Mouse (Mus musculus): ENCODE measurements around the gene Cby3. TPM values are rescaled to one million over a fixed set of nuclear protein-coding genes. Genes with fewer than 3 reads are reported as not detected.

Cby3 gene
- polyA plus RNA-seq, 1 experiment from 2014 or later, result 0.32 TPM

DNA sequence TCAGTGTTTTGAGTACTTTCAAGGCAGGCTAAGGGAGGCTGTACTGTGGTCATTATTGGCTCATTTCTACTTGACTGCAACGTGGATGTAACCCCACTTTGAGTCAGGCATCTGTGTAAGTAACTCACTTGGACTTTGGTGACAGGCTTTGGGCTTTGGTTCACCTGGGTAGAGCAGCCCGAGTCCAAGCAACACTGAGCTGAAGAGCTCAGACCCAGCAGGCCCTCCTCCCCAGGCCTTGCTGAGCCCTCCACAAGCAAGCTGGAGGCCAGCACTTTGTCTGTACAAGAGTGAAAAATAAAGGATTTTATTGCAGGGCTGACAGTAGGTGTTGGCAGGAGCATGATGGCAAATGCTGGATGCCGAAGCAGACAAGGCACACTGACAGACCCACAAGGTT is 34.7 kb downstream of the Cby3 start:
- Histone ChIP-seq H3K9me3 (ENCODE audit: control insufficient read depth, low read length) (no peaks in the 10 kb centered on the region), H3K9ac (replicated peaks; ENCODE audit: low read length) (no peak overlapping the region), H3K4me3 (replicated peaks; ENCODE audit: low read depth, low read length) (no peak overlapping the region), H3K4me1 (ENCODE audit: control insufficient read depth, insufficient read depth, low read length) (no peaks in the 10 kb centered on the region), H3K27me3 (ENCODE audit: control insufficient read depth, insufficient read depth, low read length) (no peaks in the 10 kb centered on the region), H3K27ac (replicated peaks; ENCODE audit: low read depth, low read length) (no peak overlapping the region), H3K36me3 (ENCODE audit: control insufficient read depth, insufficient read depth, low read length) (peaks cover 85% of the 10 kb centered on the region), H3K4me2 (ENCODE audit: low read length) (no peak overlapping the region)
- no peak for ATAC-seq (ENCODE audit: low FRiP score, low TSS enrichment)
- WGBS, result 76% methylated on average over 3 of the region's 3 CpGs
- no peak for DNase-seq

DNA sequence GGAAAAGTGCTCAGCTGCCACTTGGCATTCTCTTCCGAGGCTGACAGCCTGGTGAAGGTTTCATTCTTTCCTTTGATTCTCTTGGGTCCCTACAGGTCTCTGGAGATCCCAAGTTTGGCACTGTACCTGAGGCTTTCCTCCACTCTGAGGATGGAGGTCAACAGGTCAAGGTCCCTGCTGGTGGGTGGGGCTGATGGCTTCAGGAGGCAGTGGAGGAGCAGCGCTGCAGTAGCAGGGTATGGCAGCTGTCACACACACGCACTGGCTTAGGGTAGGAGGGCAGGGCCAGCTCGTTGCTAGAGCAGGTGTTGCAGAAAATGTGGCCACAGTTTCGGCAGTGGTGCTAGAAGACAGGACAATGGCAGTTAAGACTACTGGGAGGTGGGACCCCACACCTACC is 35.4 kb downstream of the Cby3 start:
- ATAC-seq (ENCODE audit: low FRiP score, low TSS enrichment) (no peak), DNase-seq (no peak)
- no peak overlapping the region for H3K4me2 ChIP-seq (ENCODE audit: low read length)
- 78% methylated on average over 5 of the region's 5 CpGs for WGBS
- H3K9me3 ChIP-seq (ENCODE audit: control insufficient read depth, low read length), result no peaks in the 10 kb centered on the region
- no peak overlapping the region for H3K4me3 ChIP-seq (replicated peaks; ENCODE audit: low read depth, low read length)
- no peaks in the 10 kb centered on the region for H3K4me1 ChIP-seq (ENCODE audit: control insufficient read depth, insufficient read depth, low read length)
- no peaks in the 10 kb centered on the region for H3K27me3 ChIP-seq (ENCODE audit: control insufficient read depth, insufficient read depth, low read length)
- H3K36me3 ChIP-seq (ENCODE audit: control insufficient read depth, insufficient read depth, low read length), result peaks cover 87% of the 10 kb centered on the region
- H3K27ac ChIP-seq (replicated peaks; ENCODE audit: low read depth, low read length), result no peak overlapping the region
- no peak overlapping the region for H3K9ac ChIP-seq (replicated peaks; ENCODE audit: low read length)

DNA sequence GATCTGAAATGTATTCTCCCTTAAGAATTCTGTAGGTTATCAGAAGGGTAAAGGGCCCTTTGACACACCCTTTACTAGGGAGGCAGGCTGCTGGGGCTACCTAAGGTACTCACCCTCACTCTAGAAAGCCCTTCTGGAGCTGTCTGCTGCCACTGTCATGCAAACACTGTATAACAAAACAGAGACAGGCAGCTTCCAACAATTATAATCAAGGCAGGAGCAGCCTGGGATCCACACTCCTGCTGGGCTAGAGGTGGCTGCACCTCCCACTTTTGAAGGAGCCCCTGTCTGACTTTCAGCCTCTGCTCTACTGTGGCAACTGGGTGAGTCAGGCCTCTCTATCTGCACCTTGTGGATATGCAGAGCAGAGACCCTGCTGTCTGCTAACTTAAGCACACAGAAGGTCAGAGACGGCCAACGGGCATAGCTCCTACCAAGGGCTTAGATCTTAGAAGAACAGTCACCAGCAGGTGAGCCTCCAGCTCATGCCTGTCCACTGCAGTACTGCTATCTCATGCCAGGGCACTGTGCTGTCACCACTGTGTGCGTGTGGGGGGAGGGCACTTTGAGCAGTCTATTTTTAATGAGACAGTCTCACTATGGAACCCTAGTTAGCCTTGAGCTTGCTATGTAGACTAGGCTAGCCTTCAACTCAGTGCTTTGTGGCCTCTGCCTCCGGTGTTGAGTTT is 37.2 kb downstream of the Cby3 start:
- no peak overlapping the region for H3K27ac ChIP-seq (replicated peaks; ENCODE audit: low read depth, low read length)
- H3K4me2 ChIP-seq (ENCODE audit: low read length), result no peak overlapping the region
- no peaks in the 10 kb centered on the region for H3K4me1 ChIP-seq (ENCODE audit: control insufficient read depth, insufficient read depth, low read length)
- no peak overlapping the region for H3K9ac ChIP-seq (replicated peaks; ENCODE audit: low read length)
- DNase-seq (no peak), ATAC-seq (ENCODE audit: low FRiP score, low TSS enrichment) (no peak)
- whole genome bisulfite sequencing, result 87% methylated on average over 4 of the region's 4 CpGs
- H3K27me3 ChIP-seq (ENCODE audit: control insufficient read depth, insufficient read depth, low read length), result no peaks in the 10 kb centered on the region
- H3K36me3 ChIP-seq (ENCODE audit: control insufficient read depth, insufficient read depth, low read length), result peaks cover 85% of the 10 kb centered on the region
- H3K4me3 ChIP-seq (replicated peaks; ENCODE audit: low read depth, low read length), result no peak overlapping the region
- H3K9me3 ChIP-seq (ENCODE audit: control insufficient read depth, low read length), result no peaks in the 10 kb centered on the region

DNA sequence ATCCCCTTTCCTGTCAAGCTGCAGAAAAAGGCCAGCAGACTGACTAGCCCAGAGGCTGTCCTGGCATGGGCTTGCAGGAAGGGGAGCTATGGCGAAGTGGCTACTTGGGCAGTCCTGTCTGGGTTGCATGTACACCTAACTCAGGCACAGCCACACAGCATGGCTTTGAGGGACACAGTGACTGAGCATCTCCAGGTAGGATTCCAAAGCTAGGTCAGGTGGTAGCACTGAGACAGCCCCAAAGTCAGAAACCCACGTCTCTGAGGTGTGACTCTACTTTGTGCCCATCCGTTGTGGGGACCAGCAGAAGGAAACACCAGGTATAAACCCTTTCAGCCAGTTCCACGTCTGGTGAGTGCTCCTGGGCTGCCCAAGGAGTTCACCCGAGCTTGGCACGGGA is 39.0 kb downstream of the Cby3 start:
- no peaks in the 10 kb centered on the region for H3K27me3 ChIP-seq (ENCODE audit: control insufficient read depth, insufficient read depth, low read length)
- H3K4me1 ChIP-seq (ENCODE audit: control insufficient read depth, insufficient read depth, low read length), result no peaks in the 10 kb centered on the region
- WGBS, result 86% methylated on average over 6 of the region's 6 CpGs
- H3K36me3 ChIP-seq (ENCODE audit: control insufficient read depth, insufficient read depth, low read length), result peaks cover 85% of the 10 kb centered on the region
- no peak overlapping the region for H3K4me2 ChIP-seq (ENCODE audit: low read length)
- no peak overlapping the region for H3K9ac ChIP-seq (replicated peaks; ENCODE audit: low read length)
- no peak overlapping the region for H3K27ac ChIP-seq (replicated peaks; ENCODE audit: low read depth, low read length)
- DNase-seq (no peak), ATAC-seq (ENCODE audit: low FRiP score, low TSS enrichment) (no peak)
- no peak overlapping the region for H3K4me3 ChIP-seq (replicated peaks; ENCODE audit: low read depth, low read length)
- H3K9me3 ChIP-seq (ENCODE audit: control insufficient read depth, low read length), result no peaks in the 10 kb centered on the region

DNA sequence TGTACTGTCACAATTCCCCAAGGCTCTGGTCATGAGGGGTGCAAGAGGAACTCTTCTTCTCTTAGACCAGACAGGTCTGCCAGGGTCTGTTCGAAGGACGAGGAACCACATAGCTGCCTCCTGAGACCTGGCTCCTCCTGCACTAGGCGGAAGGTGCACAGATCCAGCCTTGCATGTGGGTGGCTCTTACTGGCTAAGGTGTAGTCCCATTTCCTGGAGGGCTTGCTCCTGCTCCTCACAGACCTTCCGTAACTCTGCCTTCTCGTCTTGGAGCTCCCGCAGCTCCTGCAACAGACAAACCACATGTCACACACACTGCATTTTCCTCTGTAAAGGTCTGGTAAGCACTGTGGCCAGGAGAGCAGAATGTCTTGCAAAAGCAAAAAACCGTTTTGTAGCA is 40.5 kb downstream of the Cby3 start:
- DNase-seq, result no peak
- no peak overlapping the region for H3K4me2 ChIP-seq (ENCODE audit: low read length)
- WGBS, result 92% methylated on average over 7 of the region's 7 CpGs
- H3K4me1 ChIP-seq (ENCODE audit: control insufficient read depth, insufficient read depth, low read length), result no peaks in the 10 kb centered on the region
- H3K4me3 ChIP-seq (replicated peaks; ENCODE audit: low read depth, low read length), result no peak overlapping the region
- peaks cover 88% of the 10 kb centered on the region for H3K36me3 ChIP-seq (ENCODE audit: control insufficient read depth, insufficient read depth, low read length)
- H3K27ac ChIP-seq (replicated peaks; ENCODE audit: low read depth, low read length), result no peak overlapping the region
- H3K9me3 ChIP-seq (ENCODE audit: control insufficient read depth, low read length), result no peaks in the 10 kb centered on the region
- no peak overlapping the region for H3K9ac ChIP-seq (replicated peaks; ENCODE audit: low read length)
- no peak for ATAC-seq (ENCODE audit: low FRiP score, low TSS enrichment)
- H3K27me3 ChIP-seq (ENCODE audit: control insufficient read depth, insufficient read depth, low read length), result no peaks in the 10 kb centered on the region

DNA sequence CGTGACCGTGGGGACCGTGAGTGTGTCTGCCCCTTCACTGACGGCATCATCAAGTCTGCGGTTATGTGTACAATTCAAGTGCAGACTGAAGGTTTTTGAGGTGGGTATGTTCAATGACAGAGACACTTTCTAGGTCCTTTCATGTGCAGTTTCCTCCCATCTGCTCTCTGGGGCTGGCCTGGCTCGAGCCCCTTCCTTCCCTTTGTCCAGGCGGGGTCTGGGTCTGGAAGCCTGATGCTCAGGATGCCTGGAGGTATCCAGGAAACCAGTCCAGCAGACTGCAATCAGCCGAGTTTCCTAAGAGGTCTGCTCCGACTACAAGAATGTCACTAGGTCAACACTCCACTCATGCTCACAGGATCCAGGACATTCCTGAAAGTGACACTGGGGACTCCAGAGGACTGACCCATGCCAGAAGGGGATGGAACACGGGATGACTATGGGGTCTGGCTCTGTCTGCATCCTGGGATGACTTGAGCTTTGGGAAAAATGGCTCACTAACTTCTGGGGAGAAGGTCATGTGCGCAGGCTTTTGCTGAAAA is 42.6 kb downstream of the Cby3 start:
- Histone ChIP-seq H3K4me1 (ENCODE audit: control insufficient read depth, insufficient read depth, low read length) (no peaks in the 10 kb centered on the region), H3K36me3 (ENCODE audit: control insufficient read depth, insufficient read depth, low read length) (peaks cover 89% of the 10 kb centered on the region), H3K27me3 (ENCODE audit: control insufficient read depth, insufficient read depth, low read length) (no peaks in the 10 kb centered on the region), H3K4me3 (replicated peaks; ENCODE audit: low read depth, low read length) (no peak overlapping the region), H3K9ac (replicated peaks; ENCODE audit: low read length) (no peak overlapping the region; the same call in 1 of the 2 replicates), H3K27ac (replicated peaks; ENCODE audit: low read depth, low read length) (no peak overlapping the region), H3K4me2 (ENCODE audit: low read length) (no peak overlapping the region), H3K9me3 (ENCODE audit: control insufficient read depth, low read length) (no peaks in the 10 kb centered on the region)
- no peak for DNase-seq
- no peak for ATAC-seq (ENCODE audit: low FRiP score, low TSS enrichment)
- WGBS, result 73% methylated on average over 11 of the region's 11 CpGs

DNA sequence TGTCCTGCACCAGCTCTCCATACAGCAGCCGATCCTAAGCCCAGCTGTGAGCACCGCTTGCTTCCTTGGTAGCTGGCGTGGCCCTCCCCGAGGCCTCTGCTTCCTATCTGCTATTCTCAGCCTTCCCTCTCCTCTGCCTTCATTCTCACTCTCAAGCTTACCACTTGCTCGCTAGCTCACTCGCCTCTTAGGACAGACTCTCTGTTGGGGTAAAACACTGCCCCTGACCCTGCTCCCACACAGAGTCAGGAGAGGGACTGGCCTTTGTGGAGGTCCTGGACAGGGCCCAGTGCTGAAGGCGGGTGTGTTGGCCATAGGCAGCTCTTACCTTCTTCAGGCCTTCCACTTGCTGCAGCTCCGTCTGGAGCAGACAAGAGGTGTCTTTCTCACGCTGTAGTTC is 43.1 kb downstream of the Cby3 start:
- no peaks in the 10 kb centered on the region for H3K4me1 ChIP-seq (ENCODE audit: control insufficient read depth, insufficient read depth, low read length)
- H3K27me3 ChIP-seq (ENCODE audit: control insufficient read depth, insufficient read depth, low read length), result no peaks in the 10 kb centered on the region
- H3K27ac ChIP-seq (replicated peaks; ENCODE audit: low read depth, low read length), result no peak overlapping the region
- H3K4me3 ChIP-seq (replicated peaks; ENCODE audit: low read depth, low read length), result no peak overlapping the region
- no peak overlapping the region; the same call in 1 of the 2 replicates for H3K9ac ChIP-seq (replicated peaks; ENCODE audit: low read length)
- no peaks in the 10 kb centered on the region for H3K9me3 ChIP-seq (ENCODE audit: control insufficient read depth, low read length)
- WGBS, result 88% methylated on average over 9 of the region's 9 CpGs
- peaks cover 91% of the 10 kb centered on the region for H3K36me3 ChIP-seq (ENCODE audit: control insufficient read depth, insufficient read depth, low read length)
- DNase-seq (no peak), ATAC-seq (ENCODE audit: low FRiP score, low TSS enrichment) (no peak)
- H3K4me2 ChIP-seq (ENCODE audit: low read length), result no peak overlapping the region

DNA sequence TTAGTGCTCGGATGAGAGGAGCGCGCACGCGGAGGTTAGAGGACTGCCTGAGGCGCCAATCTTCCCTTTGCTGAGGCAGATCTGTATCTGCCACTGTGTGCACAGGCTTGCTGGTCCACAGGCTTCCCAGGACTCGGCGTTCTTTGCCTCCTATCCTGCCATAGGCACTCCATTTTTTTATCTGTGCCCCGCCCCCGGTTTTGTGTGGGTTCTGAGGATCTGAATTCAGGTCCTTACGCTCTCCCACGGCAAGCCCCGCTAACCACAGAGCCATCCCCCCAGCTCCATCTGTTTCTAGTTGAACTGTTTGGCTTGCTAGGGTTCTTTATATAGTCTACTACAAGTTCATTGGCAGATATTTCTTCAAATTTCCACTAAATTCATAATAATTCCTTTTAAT is 44.5 kb downstream of the Cby3 start:
- no peak overlapping the region for H3K9ac ChIP-seq (replicated peaks; ENCODE audit: low read length)
- WGBS, result 90% methylated on average over 13 of the region's 13 CpGs
- no peak overlapping the region for H3K4me2 ChIP-seq (ENCODE audit: low read length)
- no peak overlapping the region for H3K27ac ChIP-seq (replicated peaks; ENCODE audit: low read depth, low read length)
- no peak for DNase-seq
- H3K4me1 ChIP-seq (ENCODE audit: control insufficient read depth, insufficient read depth, low read length), result no peaks in the 10 kb centered on the region
- H3K27me3 ChIP-seq (ENCODE audit: control insufficient read depth, insufficient read depth, low read length), result no peaks in the 10 kb centered on the region
- no peak for ATAC-seq (ENCODE audit: low FRiP score, low TSS enrichment)
- H3K9me3 ChIP-seq (ENCODE audit: control insufficient read depth, low read length), result no peaks in the 10 kb centered on the region
- no peak overlapping the region for H3K4me3 ChIP-seq (replicated peaks; ENCODE audit: low read depth, low read length)
- peaks cover 92% of the 10 kb centered on the region for H3K36me3 ChIP-seq (ENCODE audit: control insufficient read depth, insufficient read depth, low read length)

DNA sequence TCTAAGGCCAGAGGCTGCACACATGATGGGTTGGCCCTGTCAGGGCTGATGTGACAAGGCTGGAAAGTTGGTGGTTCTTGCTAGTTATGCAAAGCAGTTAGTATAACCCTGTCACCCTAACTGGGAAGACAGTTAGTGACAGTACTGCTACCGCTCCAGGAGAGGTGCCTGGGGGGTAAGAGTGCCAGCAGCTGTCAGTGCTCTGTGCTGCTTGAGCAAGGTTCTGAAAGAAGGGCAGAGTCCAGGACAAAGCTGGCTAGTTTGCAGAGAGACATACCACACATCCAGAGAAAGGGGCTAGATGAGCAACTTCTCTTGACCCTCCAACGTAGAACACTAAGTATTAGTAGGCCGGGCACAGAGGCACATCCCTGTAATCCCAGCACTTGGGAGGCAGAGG is 48.2 kb downstream of the Cby3 start:
- H3K4me3 ChIP-seq (replicated peaks; ENCODE audit: low read depth, low read length), result no peak overlapping the region
- H3K4me1 ChIP-seq (ENCODE audit: control insufficient read depth, insufficient read depth, low read length), result no peaks in the 10 kb centered on the region
- WGBS, result 98% methylated on average over 3 of the region's 3 CpGs
- peaks cover 87% of the 10 kb centered on the region for H3K36me3 ChIP-seq (ENCODE audit: control insufficient read depth, insufficient read depth, low read length)
- ATAC-seq (ENCODE audit: low FRiP score, low TSS enrichment), result no peak
- H3K9ac ChIP-seq (replicated peaks; ENCODE audit: low read length), result no peak overlapping the region
- no peak overlapping the region for H3K4me2 ChIP-seq (ENCODE audit: low read length)
- DNase-seq, result no peak
- H3K9me3 ChIP-seq (ENCODE audit: control insufficient read depth, low read length), result no peaks in the 10 kb centered on the region
- no peaks in the 10 kb centered on the region for H3K27me3 ChIP-seq (ENCODE audit: control insufficient read depth, insufficient read depth, low read length)
- no peak overlapping the region for H3K27ac ChIP-seq (replicated peaks; ENCODE audit: low read depth, low read length)
